Mouse (Mus musculus) bone marrow macrophage, adult 2 months (primary cell): ENCODE data around the gene Pcdh11x.

Experiments used
- CTCF ChIP-seq: IDR thresholded peaks from 2 replicates; pipeline ENCODE4 v1.5.1; 2012; ENCODE audit warnings: low read depth, mild to moderate bottlenecking, low read length, moderate library complexity
- POLR2A ChIP-seq: IDR thresholded peaks from 2 replicates; pipeline ENCODE4 v1.6.1; 2012; ENCODE audit warnings: mild to moderate bottlenecking, low read depth, low read length, borderline replicate concordance

DNA sequence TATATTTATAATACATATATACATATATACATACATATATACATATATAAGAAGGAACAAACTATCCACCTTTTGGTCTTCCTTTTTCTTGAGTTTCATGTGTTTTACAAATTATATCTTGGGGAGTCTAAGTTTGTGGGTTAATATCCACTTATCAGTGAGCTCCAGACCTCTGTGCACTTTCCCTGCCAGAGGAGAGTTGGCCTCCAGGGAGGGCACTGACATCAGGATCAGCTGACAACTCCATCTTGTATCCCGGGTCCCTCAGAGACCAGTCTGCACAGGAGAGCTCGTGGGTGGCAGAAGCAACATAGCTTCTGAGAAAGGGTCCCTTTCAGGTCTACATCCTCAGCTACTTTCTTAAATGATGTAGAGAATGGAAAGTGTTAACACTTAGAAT is 30.0 kb upstream of the Pcdh11x start:
- TF ChIP-seq POLR2A (no peak), CTCF (no peak)
